Mouse (Mus musculus): ENCODE measurements around the gene Abcc2.

DNA sequence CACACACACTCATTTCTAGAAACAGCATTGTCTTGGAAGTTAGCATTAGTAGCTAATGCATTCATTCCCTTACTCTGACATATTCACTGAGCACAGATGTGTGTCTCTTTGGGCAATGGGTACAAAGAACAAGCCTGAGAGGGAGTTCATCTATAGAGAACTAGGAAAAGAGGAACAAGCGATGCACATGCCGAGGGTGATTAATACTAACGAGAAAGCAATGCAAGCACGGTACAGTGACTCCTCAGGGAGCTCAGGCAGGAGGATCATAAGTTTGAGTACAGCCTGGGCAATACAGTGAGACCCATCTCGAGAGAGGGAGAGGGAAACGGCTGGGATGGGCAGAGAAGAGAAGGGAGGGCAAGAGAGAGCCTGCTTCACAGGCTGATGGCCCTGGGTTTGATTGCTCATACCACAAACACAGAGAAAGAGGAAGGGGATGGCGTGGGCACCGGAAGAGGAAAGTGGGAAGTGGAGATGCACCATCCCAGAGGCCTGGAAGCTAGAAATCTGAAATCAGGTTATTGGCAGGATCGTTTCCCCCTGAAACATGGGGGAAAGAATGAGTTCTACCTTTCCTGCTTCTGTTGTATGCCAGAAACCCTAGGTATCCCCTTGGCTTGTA, 19.5 kb downstream of the Abcc2 start:
- TF ChIP-seq CTCF (IDR thresholded peaks at IDR 0.05; ENCODE audit: low read depth) (no peak), EP300 (IDR thresholded peaks at IDR 0.05; ENCODE audit: low read depth) (no peak)

Data from heart, postnatal 0 days (tissue).